Mouse (Mus musculus): ENCODE measurements around the gene Plekhg6. TPM values are rescaled to one million over a fixed set of nuclear protein-coding genes. Genes with fewer than 3 reads are reported as not detected.

Gene Plekhg6
- total RNA-seq, 1 experiment: 1.1 TPM

GRCm38 (mm10) chr6:125385066-125385974 lies 4.7 kb upstream of the Plekhg6 start:
- in situ Hi-C loops (cut with MboI; ENCODE audit: low sequenced_read_pairs in 2 of 2, unreplicated experiment in 2 of 2): no loop called here
- Histone ChIP-seq H3K9me3 (ENCODE audit: control insufficient read depth, insufficient read depth, low read depth, low read length) (no peaks in the 10 kb centered on the region), H3K27ac (ENCODE audit: insufficient read depth, low read depth, low read length, poor library complexity, severe bottlenecking) (no peak overlapping the region), H3K9ac (ENCODE audit: insufficient read depth, low read depth, low read length, poor library complexity, severe bottlenecking) (no peak overlapping the region), H3K4me3 (ENCODE audit: insufficient read depth in 1 of 2, low read depth in 1 of 2, low read length in 2 of 2, poor library complexity in 1 of 2, severe bottlenecking in 1 of 2) (no peak overlapping the region; a peak in 1 of 4 replicates), H3K4me1 (ENCODE audit: control insufficient read depth in 2 of 2, insufficient read depth in 2 of 2, low read length in 2 of 2, poor library complexity in 1 of 2) (peaks cover 2 to 11% of the 10 kb centered on the region in 2 experiments; a peak in 1 of 4 replicates), H3K36me3 (ENCODE audit: control insufficient read depth, insufficient read depth, low read length, poor library complexity, severe bottlenecking) (no peaks in the 10 kb centered on the region)
- TF ChIP-seq ZC3H11A (IDR thresholded peaks at IDR 0.05; ENCODE audit: borderline replicate concordance, low read depth, low read length): peak; percentile 21; the same call in 1 of the 2 replicates
- no peak for TF ChIP-seq CHD2 (IDR thresholded peaks at IDR 0.05; ENCODE audit: low read depth, low read length)
- DNase-seq (ENCODE audit: low read depth, low spot score): no peak

- no peak overlapping the region for H3K27ac ChIP-seq (ENCODE audit: insufficient read depth, low read depth, low read length, poor library complexity, severe bottlenecking)
- H3K4me1 ChIP-seq (ENCODE audit: control insufficient read depth in 2 of 2, insufficient read depth in 2 of 2, low read length in 2 of 2, poor library complexity in 1 of 2): peaks cover 11 to 26% of the 10 kb centered on the region in 2 experiments; a peak in 3 of 4 replicates
- no peak overlapping the region for H3K4me3 ChIP-seq (ENCODE audit: insufficient read depth in 1 of 2, low read depth in 1 of 2, low read length in 2 of 2, poor library complexity in 1 of 2, severe bottlenecking in 1 of 2)
- H3K36me3 ChIP-seq (ENCODE audit: control insufficient read depth, insufficient read depth, low read length, poor library complexity, severe bottlenecking): no peaks in the 10 kb centered on the region
- H3K9ac ChIP-seq (ENCODE audit: insufficient read depth, low read depth, low read length, poor library complexity, severe bottlenecking): no peak overlapping the region
- TF ChIP-seq HCFC1 (IDR thresholded peaks at IDR 0.05; ENCODE audit: borderline replicate concordance, insufficient read depth, low read length) (no peak), ZNF384 (IDR thresholded peaks at IDR 0.05; ENCODE audit: low read depth, low read length) (no peak), MAFK (IDR thresholded peaks at IDR 0.05; ENCODE audit: insufficient read depth, low read depth, low read length) (no peak), ZC3H11A (IDR thresholded peaks at IDR 0.05; ENCODE audit: borderline replicate concordance, low read depth, low read length) (no peak), CHD2 (IDR thresholded peaks at IDR 0.05; ENCODE audit: low read depth, low read length) (no peak)
- no peaks in the 10 kb centered on the region for H3K9me3 ChIP-seq (ENCODE audit: control insufficient read depth, insufficient read depth, low read depth, low read length)
- in situ Hi-C loops (cut with MboI; ENCODE audit: low sequenced_read_pairs in 2 of 2, unreplicated experiment in 2 of 2): no loop called here
- no peak for DNase-seq (ENCODE audit: low read depth, low spot score)
Measured at GRCm38 (mm10) chr6:125382024-125382423, 1.4 kb upstream of the Plekhg6 start.

- H3K4me3 ChIP-seq (ENCODE audit: insufficient read depth in 1 of 2, low read depth in 1 of 2, low read length in 2 of 2, poor library complexity in 1 of 2, severe bottlenecking in 1 of 2): peak overlapping the region; percentile 63 to 70
- H3K4me1 ChIP-seq (ENCODE audit: control insufficient read depth in 2 of 2, insufficient read depth in 2 of 2, low read length in 2 of 2, poor library complexity in 1 of 2): peaks cover 9 to 24% of the 10 kb centered on the region in 2 experiments; a peak in 3 of 4 replicates
- in situ Hi-C loops (cut with MboI; ENCODE audit: low sequenced_read_pairs in 2 of 2, unreplicated experiment in 2 of 2): no loop called here
- H3K36me3 ChIP-seq (ENCODE audit: control insufficient read depth, insufficient read depth, low read length, poor library complexity, severe bottlenecking): no peaks in the 10 kb centered on the region
- no peak for DNase-seq (ENCODE audit: low read depth, low spot score)
- TF ChIP-seq HCFC1 (IDR thresholded peaks at IDR 0.05; ENCODE audit: borderline replicate concordance, insufficient read depth, low read length): no peak
- TF ChIP-seq ZNF384 (IDR thresholded peaks at IDR 0.05; ENCODE audit: low read depth, low read length): no peak
- TF ChIP-seq MAFK (IDR thresholded peaks at IDR 0.05; ENCODE audit: insufficient read depth, low read depth, low read length): no peak
- no peak for TF ChIP-seq CHD2 (IDR thresholded peaks at IDR 0.05; ENCODE audit: low read depth, low read length)
- no peak overlapping the region; the same call in 1 of the 2 replicates for H3K9ac ChIP-seq (ENCODE audit: insufficient read depth, low read depth, low read length, poor library complexity, severe bottlenecking)
- H3K27ac ChIP-seq (ENCODE audit: insufficient read depth, low read depth, low read length, poor library complexity, severe bottlenecking): no peak overlapping the region
- H3K9me3 ChIP-seq (ENCODE audit: control insufficient read depth, insufficient read depth, low read depth, low read length): no peaks in the 10 kb centered on the region
Measured at GRCm38 (mm10) chr6:125379781-125380180, 812 bp downstream of the Plekhg6 start.

- Histone ChIP-seq H3K4me1 (ENCODE audit: control insufficient read depth in 2 of 2, insufficient read depth in 2 of 2, low read length in 2 of 2, poor library complexity in 1 of 2) (peaks cover 9 to 31% of the 10 kb centered on the region in 2 experiments; a peak in 3 of 4 replicates), H3K36me3 (ENCODE audit: control insufficient read depth, insufficient read depth, low read length, poor library complexity, severe bottlenecking) (no peaks in the 10 kb centered on the region), H3K4me3 (ENCODE audit: insufficient read depth in 1 of 2, low read depth in 1 of 2, low read length in 2 of 2, poor library complexity in 1 of 2, severe bottlenecking in 1 of 2) (peak overlapping the region in 1 of 2 experiments; percentile 39; a peak in 1 of 4 replicates), H3K9ac (ENCODE audit: insufficient read depth, low read depth, low read length, poor library complexity, severe bottlenecking) (no peak overlapping the region), H3K9me3 (ENCODE audit: control insufficient read depth, insufficient read depth, low read depth, low read length) (no peaks in the 10 kb centered on the region), H3K27ac (ENCODE audit: insufficient read depth, low read depth, low read length, poor library complexity, severe bottlenecking) (no peak overlapping the region)
- TF ChIP-seq CHD2 (IDR thresholded peaks at IDR 0.05; ENCODE audit: low read depth, low read length): no peak
- DNase-seq (ENCODE audit: low read depth, low spot score): no peak
- in situ Hi-C loops (cut with MboI; ENCODE audit: low sequenced_read_pairs in 2 of 2, unreplicated experiment in 2 of 2): no loop called here
Measured at GRCm38 (mm10) chr6:125378621-125379020, 2.0 kb downstream of the Plekhg6 start.

Measured in ES-E14 (cell line).